Mouse (Mus musculus): ENCODE data around the gene Rab23.

- TF ChIP-seq POLR2A (IDR thresholded peaks at IDR 0.05; ENCODE audit: borderline replicate concordance, low read depth, low read length), result no peak
- TF ChIP-seq CTCF (IDR thresholded peaks at IDR 0.05; ENCODE audit: low read depth, low read length), result no peak; the same call in 1 of the 2 replicates
Measured at GRCm38 (mm10) chr1:33672514-33672913, 47.2 kb upstream of the Rab23 start.
